Mouse (Mus musculus): ENCODE data around the gene Max. TPM values are rescaled to one million over a fixed set of nuclear protein-coding genes. Genes with fewer than 3 reads are reported as not detected.

Max gene
- polyA plus RNA-seq (2012; rRNA removed) = 49.5 and 52.8 TPM in 2 replicates

- TF ChIP-seq CTCF (IDR thresholded peaks at IDR 0.05; ENCODE audit: extremely low read depth, insufficient read depth, low read length) = no peak
- peak; percentile 87 for TF ChIP-seq POLR2A (IDR thresholded peaks at IDR 0.05; ENCODE audit: extremely low read depth, insufficient read depth, low read length)
- peak within 1 kb of the TSS; percentile 65 for H3K4me3 ChIP-seq (ENCODE audit: insufficient read depth, low read length)
- no peaks in the 10 kb centered on the region; the same call in none of the 2 replicates for H3K4me1 ChIP-seq (ENCODE audit: control insufficient read depth, insufficient read depth, low read length)
- peak within 1 kb of the TSS; percentile 35 for H3K27ac ChIP-seq (ENCODE audit: insufficient read depth, low read length)
Observed at GRCm38 (mm10) chr12:76961932-76962891, at the start of gene Max. Gene Max, minus strand, starts transcription at chr12:76962201.

GRCm38 (mm10) chr12:77011092-77011720, 49.2 kb upstream of the Max start:
- peak; percentile 11; the same call in 1 of the 2 replicates for TF ChIP-seq CTCF (IDR thresholded peaks at IDR 0.05; ENCODE audit: extremely low read depth, insufficient read depth, low read length)
- no peak for TF ChIP-seq POLR2A (IDR thresholded peaks at IDR 0.05; ENCODE audit: extremely low read depth, insufficient read depth, low read length)
- Histone ChIP-seq H3K4me1 (ENCODE audit: control insufficient read depth, insufficient read depth, low read length) (peaks cover 2% of the 10 kb centered on the region; the same call in 1 of the 2 replicates), H3K4me3 (ENCODE audit: insufficient read depth, low read length) (no peak overlapping the region), H3K27ac (ENCODE audit: insufficient read depth, low read length) (no peak overlapping the region)

- TF ChIP-seq CTCF (IDR thresholded peaks at IDR 0.05; ENCODE audit: extremely low read depth, insufficient read depth, low read length) (0 out of 2 replicates have a peak, but pooled peaks have one; percentile 10), POLR2A (IDR thresholded peaks at IDR 0.05; ENCODE audit: extremely low read depth, insufficient read depth, low read length) (no peak)
- Histone ChIP-seq H3K4me1 (ENCODE audit: control insufficient read depth, insufficient read depth, low read length) (peaks cover 4% of the 10 kb centered on the region), H3K4me3 (ENCODE audit: insufficient read depth, low read length) (no peak overlapping the region), H3K27ac (ENCODE audit: insufficient read depth, low read length) (no peak overlapping the region)
Observed at GRCm38 (mm10) chr12:77009202-77010030, 47.4 kb upstream of the Max start.

- no peak for TF ChIP-seq CTCF (IDR thresholded peaks at IDR 0.05; ENCODE audit: extremely low read depth, insufficient read depth, low read length)
- no peak for TF ChIP-seq POLR2A (IDR thresholded peaks at IDR 0.05; ENCODE audit: extremely low read depth, insufficient read depth, low read length)
- 0 out of 2 replicates have a peak overlapping the region, but pooled peaks have one; percentile 2 for H3K4me3 ChIP-seq (ENCODE audit: insufficient read depth, low read length)
- peaks cover 4% of the 10 kb centered on the region for H3K4me1 ChIP-seq (ENCODE audit: control insufficient read depth, insufficient read depth, low read length)
- H3K27ac ChIP-seq (ENCODE audit: insufficient read depth, low read length) = no peak overlapping the region
Observed at GRCm38 (mm10) chr12:77004893-77005292, 42.9 kb upstream of the Max start.

GRCm38 (mm10) chr12:77002551-77003228, 40.7 kb upstream of the Max start:
- TF ChIP-seq POLR2A (IDR thresholded peaks at IDR 0.05; ENCODE audit: extremely low read depth, insufficient read depth, low read length) = no peak
- no peak for TF ChIP-seq CTCF (IDR thresholded peaks at IDR 0.05; ENCODE audit: extremely low read depth, insufficient read depth, low read length)
- Histone ChIP-seq H3K4me1 (ENCODE audit: control insufficient read depth, insufficient read depth, low read length) (peaks cover 3% of the 10 kb centered on the region), H3K27ac (ENCODE audit: insufficient read depth, low read length) (no peak overlapping the region), H3K4me3 (ENCODE audit: insufficient read depth, low read length) (no peak overlapping the region)

- TF ChIP-seq POLR2A (IDR thresholded peaks at IDR 0.05; ENCODE audit: extremely low read depth, insufficient read depth, low read length) (no peak), CTCF (IDR thresholded peaks at IDR 0.05; ENCODE audit: extremely low read depth, insufficient read depth, low read length) (no peak)
- H3K4me3 ChIP-seq (ENCODE audit: insufficient read depth, low read length) = no peak overlapping the region
- no peak overlapping the region for H3K27ac ChIP-seq (ENCODE audit: insufficient read depth, low read length)
- H3K4me1 ChIP-seq (ENCODE audit: control insufficient read depth, insufficient read depth, low read length) = peaks cover 3% of the 10 kb centered on the region
Observed at GRCm38 (mm10) chr12:77001312-77001711, 39.3 kb upstream of the Max start.

GRCm38 (mm10) chr12:77000705-77001284, 38.8 kb upstream of the Max start:
- Histone ChIP-seq H3K27ac (ENCODE audit: insufficient read depth, low read length) (no peak overlapping the region), H3K4me1 (ENCODE audit: control insufficient read depth, insufficient read depth, low read length) (peaks cover 3% of the 10 kb centered on the region), H3K4me3 (ENCODE audit: insufficient read depth, low read length) (no peak overlapping the region)
- TF ChIP-seq CTCF (IDR thresholded peaks at IDR 0.05; ENCODE audit: extremely low read depth, insufficient read depth, low read length) (no peak), POLR2A (IDR thresholded peaks at IDR 0.05; ENCODE audit: extremely low read depth, insufficient read depth, low read length) (no peak)

GRCm38 (mm10) chr12:77000096-77000704, 38.2 kb upstream of the Max start:
- no peak for TF ChIP-seq POLR2A (IDR thresholded peaks at IDR 0.05; ENCODE audit: extremely low read depth, insufficient read depth, low read length)
- peak; percentile 89 for TF ChIP-seq CTCF (IDR thresholded peaks at IDR 0.05; ENCODE audit: extremely low read depth, insufficient read depth, low read length)
- no peak overlapping the region for H3K27ac ChIP-seq (ENCODE audit: insufficient read depth, low read length)
- peaks cover 3% of the 10 kb centered on the region for H3K4me1 ChIP-seq (ENCODE audit: control insufficient read depth, insufficient read depth, low read length)
- H3K4me3 ChIP-seq (ENCODE audit: insufficient read depth, low read length) = no peak overlapping the region

All from cortical plate, adult 2 months (tissue).